In the genomic region with DNA sequence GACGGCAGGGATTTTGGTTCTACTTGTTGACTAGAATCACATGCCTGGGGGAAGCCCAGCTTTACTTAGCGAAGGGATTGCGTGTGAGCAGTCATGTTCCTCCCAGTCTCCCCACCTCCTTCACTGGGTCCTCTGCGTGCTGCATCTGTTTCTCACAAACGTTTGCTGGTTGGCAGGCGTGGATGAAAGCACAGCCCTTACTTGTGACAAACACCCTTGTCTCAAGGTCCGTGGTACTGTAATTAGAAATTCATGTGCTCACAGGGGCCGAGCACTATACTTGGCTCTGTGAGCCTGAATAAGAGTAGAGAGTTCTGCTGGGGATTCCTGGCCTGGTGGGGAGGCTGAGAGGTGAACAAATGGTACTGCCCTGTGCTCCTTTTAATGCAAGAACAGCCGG, we compare ENCODE assay signal across 11 mouse cellular contexts.
A peak's percentile ranks its signal among the peaks of the same experiment; 100 is the strongest.
DNase-seq lines count a peak whose midpoint lies in the region; ATAC-seq and TF ChIP-seq lines count a peak whose summit lies in the region.
"Had no signal": no experiment of that assay in that cellular context is flagged by ENCODE, and none has a peak within 500 bp of the region (broad histone marks: within the 10 kb centered on the region; RNA-seq: fewer than 3 reads in every experiment).

No protein-coding gene starts in this region.

- H3K4me3 ChIP-seq in heart, embryonic 14.5 days (ENCODE audit: control insufficient read depth in 1 of 2, insufficient read depth in 1 of 2, low read depth in 1 of 2, low read length in 2 of 2), result no peak overlapping the region
- no peak overlapping the region for H3K4me3 ChIP-seq in heart, adult 2 months
- no peak overlapping the region for H3K4me3 ChIP-seq in neural tube, embryonic 13.5 days
- H3K4me3 ChIP-seq in hindbrain, embryonic 15.5 days, result no peak overlapping the region
- H3K4me3 ChIP-seq in midbrain, embryonic 14.5 days (replicated peaks; ENCODE audit: low read depth, low read length), result no peak overlapping the region
- H3K4me3 ChIP-seq in intestine, embryonic 15.5 days (replicated peaks), result no peak overlapping the region

- no peaks in the 10 kb centered on the region; the same call in 1 of the 2 replicates for H3K36me3 ChIP-seq in heart, embryonic 14.5 days (ENCODE audit: control insufficient read depth, insufficient read depth, low read length)
- no peaks in the 10 kb centered on the region; the same call in 1 of the 2 replicates for H3K36me3 ChIP-seq in heart, adult 2 months (ENCODE audit: control insufficient read depth, insufficient read depth, low read length)
- H3K36me3 ChIP-seq in neural tube, embryonic 13.5 days, result 0 out of 2 replicates have a peak, but pooled peaks cover 5% of the 10 kb centered on the region
- H3K36me3 ChIP-seq in hindbrain, embryonic 15.5 days, result no peaks in the 10 kb centered on the region
- no peaks in the 10 kb centered on the region for H3K36me3 ChIP-seq in midbrain, embryonic 14.5 days (ENCODE audit: control insufficient read depth, insufficient read depth, low read length)
- no peaks in the 10 kb centered on the region for H3K36me3 ChIP-seq in intestine, embryonic 15.5 days

- H3K4me2 ChIP-seq in heart, embryonic 14.5 days (ENCODE audit: low read length), result no peak overlapping the region
- no peak overlapping the region for H3K4me2 ChIP-seq in neural tube, embryonic 13.5 days
- no peak overlapping the region for H3K4me2 ChIP-seq in hindbrain, embryonic 15.5 days
- H3K4me2 ChIP-seq in midbrain, embryonic 14.5 days (ENCODE audit: low read length), result no peak overlapping the region
- H3K4me2 ChIP-seq in intestine, embryonic 15.5 days (replicated peaks), result no peak overlapping the region

- no peaks in the 10 kb centered on the region for H3K27me3 ChIP-seq in heart, embryonic 14.5 days (ENCODE audit: control insufficient read depth, insufficient read depth, low read length)
- H3K27me3 ChIP-seq in heart, adult 2 months (ENCODE audit: control insufficient read depth, insufficient read depth, low read length), result no peaks in the 10 kb centered on the region
- no peaks in the 10 kb centered on the region for H3K27me3 ChIP-seq in neural tube, embryonic 13.5 days
- no peaks in the 10 kb centered on the region for H3K27me3 ChIP-seq in hindbrain, embryonic 15.5 days
- H3K27me3 ChIP-seq in midbrain, embryonic 14.5 days (ENCODE audit: control insufficient read depth, insufficient read depth, low read length), result no peaks in the 10 kb centered on the region
- no peaks in the 10 kb centered on the region for H3K27me3 ChIP-seq in intestine, embryonic 15.5 days (replicated peaks)

- ATAC-seq in heart, embryonic 14.5 days (ENCODE audit: insufficient number of reproducible peaks, insufficient read depth, low FRiP score, low read depth), result no peak
- ATAC-seq in neural tube, embryonic 13.5 days (ENCODE audit: low read depth), result no peak
- ATAC-seq in hindbrain, embryonic 15.5 days (ENCODE audit: low FRiP score, low read depth), result peak; percentile 47; the same call in 1 of the 2 replicates
- ATAC-seq in midbrain, embryonic 14.5 days (ENCODE audit: low FRiP score, low TSS enrichment), result no peak
- no peak for ATAC-seq in intestine, embryonic 15.5 days
- ATAC-seq: inflammation-experienced regulatory T-cells, adult 6 months had no signal

- H3K79me2 ChIP-seq in heart, adult 2 months (replicated peaks; ENCODE audit: control insufficient read depth, insufficient read depth, low read length), result no peaks in the 10 kb centered on the region

- H3K4me1 ChIP-seq in heart, embryonic 14.5 days (ENCODE audit: control insufficient read depth in 2 of 2, insufficient read depth in 2 of 2, low read length in 2 of 2), result peaks cover 40 to 84% of the 10 kb centered on the region in 2 experiments
- H3K4me1 ChIP-seq in heart, adult 2 months (ENCODE audit: control insufficient read depth, insufficient read depth, low read length), result peaks cover 12% of the 10 kb centered on the region
- H3K4me1 ChIP-seq in neural tube, embryonic 13.5 days (replicated peaks), result peaks cover 56% of the 10 kb centered on the region
- H3K4me1 ChIP-seq in hindbrain, embryonic 15.5 days (replicated peaks), result peaks cover 44% of the 10 kb centered on the region
- peaks cover 20% of the 10 kb centered on the region for H3K4me1 ChIP-seq in midbrain, embryonic 14.5 days (ENCODE audit: control insufficient read depth, insufficient read depth, low read length)
- H3K4me1 ChIP-seq in intestine, embryonic 15.5 days (replicated peaks), result peaks cover 26% of the 10 kb centered on the region

- TF ChIP-seq EP300 in heart, adult 2 months (IDR thresholded peaks at IDR 0.05; ENCODE audit: insufficient read depth, low read depth, low read length), result no peak

- no peaks in the 10 kb centered on the region for H3K9me3 ChIP-seq in heart, embryonic 14.5 days (ENCODE audit: control insufficient read depth, low read length)
- H3K9me3 ChIP-seq in neural tube, embryonic 13.5 days, result no peaks in the 10 kb centered on the region
- H3K9me3 ChIP-seq in hindbrain, embryonic 15.5 days, result no peaks in the 10 kb centered on the region
- H3K9me3 ChIP-seq in midbrain, embryonic 14.5 days (ENCODE audit: control insufficient read depth, low read length), result no peaks in the 10 kb centered on the region
- H3K9me3 ChIP-seq in intestine, embryonic 15.5 days, result no peaks in the 10 kb centered on the region

- TF ChIP-seq POLR2A in heart, adult 2 months (IDR thresholded peaks at IDR 0.05; ENCODE audit: insufficient read depth, low read depth, low read length), result no peak

- H3K9ac ChIP-seq in heart, embryonic 14.5 days (ENCODE audit: low read length), result no peak overlapping the region
- no peak overlapping the region for H3K9ac ChIP-seq in heart, adult 2 months (ENCODE audit: low read depth, low read length)
- no peak overlapping the region for H3K9ac ChIP-seq in neural tube, embryonic 13.5 days
- no peak overlapping the region for H3K9ac ChIP-seq in hindbrain, embryonic 15.5 days
- no peak overlapping the region for H3K9ac ChIP-seq in midbrain, embryonic 14.5 days (replicated peaks; ENCODE audit: low read length)
- no peak overlapping the region for H3K9ac ChIP-seq in intestine, embryonic 15.5 days

- intact Hi-C loops in heart, adult 2 months (cut with DNase I), result no loop called here

- WGBS in heart, embryonic 14.5 days, result 38% methylated on average over 9 of the region's 9 CpGs
- WGBS in heart, adult 2 months, result 61% methylated on average over 9 of the region's 9 CpGs
- WGBS in neural tube, embryonic 13.5 days, result 60% methylated on average over 9 of the region's 9 CpGs
- 55% methylated on average over 9 of the region's 9 CpGs for WGBS in hindbrain, embryonic 15.5 days
- WGBS in midbrain, embryonic 14.5 days, result 77% methylated on average over 9 of the region's 9 CpGs
- 75% methylated on average over 9 of the region's 9 CpGs for WGBS in intestine, embryonic 15.5 days

- no peak for DNase-seq in heart, adult 2 months
- DNase-seq in neural tube, embryonic 10.5 days (ENCODE audit: extremely low spot score, low spot score), result no peak
- no peak for DNase-seq in midbrain, embryonic 14.5 days
- no peak for DNase-seq in cerebellum, adult 9-11 months
- DNase-seq: lung, adult 18-20 months; thymus, postnatal 14 days had no signal

- no peak for TF ChIP-seq CTCF in heart, adult 2 months (IDR thresholded peaks at IDR 0.05)

- H3K27ac ChIP-seq in heart, embryonic 14.5 days (replicated peaks in 1 of 2; ENCODE audit: control insufficient read depth in 1 of 2, insufficient read depth in 1 of 2, low read depth in 2 of 2, low read length in 2 of 2), result peak overlapping the region; percentile 4 to 46
- no peak overlapping the region; the same call in 1 of the 2 replicates for H3K27ac ChIP-seq in heart, adult 2 months
- H3K27ac ChIP-seq in neural tube, embryonic 13.5 days (replicated peaks), result peak overlapping the region; percentile 39; the same call in 1 of the 2 replicates
- H3K27ac ChIP-seq in hindbrain, embryonic 15.5 days (replicated peaks), result 0 out of 2 replicates have a peak overlapping the region, but pooled peaks have one; percentile 16
- 0 out of 2 replicates have a peak overlapping the region, but pooled peaks have one; percentile 2 for H3K27ac ChIP-seq in midbrain, embryonic 14.5 days (replicated peaks; ENCODE audit: low read depth, low read length)
- no peak overlapping the region for H3K27ac ChIP-seq in intestine, embryonic 15.5 days

Comparison
In these comparisons a context has a peak if more than half of its experiments do, and no peak if none do; other contexts are left out.
1. H3K27ac ChIP-seq: peak in heart, embryonic 14.5 days (2 of 2), neural tube, embryonic 13.5 days (single experiment), hindbrain, embryonic 15.5 days (single experiment) and midbrain, embryonic 14.5 days (single experiment); none in heart, adult 2 months (single experiment) and intestine, embryonic 15.5 days (single experiment).